In the genomic region with DNA sequence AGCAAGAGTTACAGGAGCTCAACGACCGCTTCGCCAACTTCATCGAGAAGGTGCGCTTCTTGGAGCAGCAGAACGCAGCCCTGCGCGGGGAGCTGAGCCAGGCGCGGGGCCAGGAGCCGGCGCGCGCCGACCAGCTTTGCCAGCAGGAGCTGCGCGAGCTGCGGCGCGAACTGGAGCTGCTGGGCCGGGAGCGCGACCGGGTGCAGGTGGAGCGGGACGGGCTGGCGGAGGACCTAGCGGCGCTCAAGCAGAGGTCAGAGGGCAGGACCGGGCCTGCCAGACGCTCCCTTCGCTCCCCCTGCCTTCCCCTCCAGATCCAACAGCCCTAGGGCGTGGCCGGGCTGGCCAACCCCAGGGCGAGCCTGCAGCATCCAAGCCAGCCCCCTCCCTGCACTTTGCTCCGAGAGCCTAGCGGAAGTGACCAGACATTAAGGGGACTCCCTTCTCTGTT, we compare ENCODE assay signal across 9 mouse cellular contexts. TPM values are rescaled to one million over a fixed set of nuclear protein-coding genes. Genes with fewer than 3 reads are reported as not detected.
DNase-seq lines count a peak whose midpoint lies in the region; ATAC-seq and TF ChIP-seq lines count a peak whose summit lies in the region.
"Had no signal": no experiment of that assay in that cellular context is flagged by ENCODE, and none has a peak within 500 bp of the region (broad histone marks: within the 10 kb centered on the region; RNA-seq: fewer than 3 reads in every experiment).

No protein-coding gene starts in this region.

- peak overlapping the region; percentile 14; the same call in 1 of the 2 replicates for H3K9ac ChIP-seq in midbrain, embryonic 11.5 days (ENCODE audit: low read length)

- 0% methylated on average over 34 of the region's 37 CpGs for WGBS in midbrain, embryonic 11.5 days

- 0 out of 2 replicates have a peak, but pooled peaks have one; percentile 46 for ATAC-seq in midbrain, embryonic 11.5 days (ENCODE audit: low FRiP score)

- H3K27me3 ChIP-seq in midbrain, embryonic 11.5 days (ENCODE audit: control insufficient read depth, insufficient read depth, low read length), result peaks cover 51% of the 10 kb centered on the region

- no peak for TF ChIP-seq CTCF in embryonic fibroblast, embryonic 13.5 days (IDR thresholded peaks at IDR 0.05; ENCODE audit: borderline replicate concordance, insufficient read depth, low read length)

- peak; percentile 18 to 32 for DNase-seq in heart, adult 18-20 months
- DNase-seq in heart, adult 9 months (ENCODE audit: low spot score in 2 of 2), result no peak
- DNase-seq in MN1 (ENCODE audit: low spot score), result peak; percentile 92
- DNase-seq in induced T-regulatory cell, adult 2 months (ENCODE audit: low read depth), result peak; percentile 46
- peak; percentile 93 for DNase-seq in midbrain, embryonic 11.5 days (ENCODE audit: low spot score, missing footprints)
- no peak for DNase-seq in frontal cortex, postnatal 14 days (ENCODE audit: low spot score in 2 of 2)
- no peak for DNase-seq in frontal cortex, postnatal 25 days (ENCODE audit: low spot score in 2 of 2)

- H3K36me3 ChIP-seq in midbrain, embryonic 11.5 days (ENCODE audit: control insufficient read depth, insufficient read depth, low read length), result no peaks in the 10 kb centered on the region

- H3K27ac ChIP-seq in embryonic fibroblast, embryonic 13.5 days (ENCODE audit: insufficient read depth, low read length), result no peak overlapping the region
- H3K27ac ChIP-seq in midbrain, embryonic 11.5 days (ENCODE audit: low read depth, low read length), result no peak overlapping the region

- no peaks in the 10 kb centered on the region for H3K9me3 ChIP-seq in midbrain, embryonic 11.5 days (ENCODE audit: control insufficient read depth, low read length)

- 0 out of 2 replicates have a peak overlapping the region, but pooled peaks have one; percentile 4 for H3K4me3 ChIP-seq in embryonic fibroblast, embryonic 13.5 days (ENCODE audit: insufficient read depth, low read length)
- H3K4me3 ChIP-seq in midbrain, embryonic 11.5 days (ENCODE audit: low read depth, low read length), result peak overlapping the region; percentile 27

- H3K4me1 ChIP-seq in embryonic fibroblast, embryonic 13.5 days (ENCODE audit: control insufficient read depth, insufficient read depth, low read length), result no peaks in the 10 kb centered on the region
- H3K4me1 ChIP-seq in midbrain, embryonic 11.5 days (ENCODE audit: control insufficient read depth, insufficient read depth, low read length), result peaks cover 6% of the 10 kb centered on the region

- H3K4me2 ChIP-seq in midbrain, embryonic 11.5 days, result peak overlapping the region; percentile 34

- no peak for TF ChIP-seq POLR2A in embryonic fibroblast, embryonic 13.5 days (IDR thresholded peaks at IDR 0.05; ENCODE audit: low read depth, low read length)

RNA-seq across cellular contexts. Expression of a gene that starts 0.6 kb away (rescaled TPM):
- total RNA-seq in heart, adult 18-20 months (2021), result under 1 TPM in 1 of 2 experiments, not detected in 1; 0.15 TPM
- 0.60 TPM in 1 of 2 replicates, not detected in the other for polyA plus RNA-seq in embryonic fibroblast, embryonic 13.5 days (2011; ENCODE audit: insufficient read length, low read depth, missing spikeins)
- 3.6 and 4.8 TPM in 2 replicates for polyA plus RNA-seq in midbrain, embryonic 11.5 days (2014; fragmentation: Nextera tagmentation; extraction: Ambion mirVana)

RNA-seq across cellular contexts. Expression of a gene that starts 18.8 kb away (rescaled TPM):
- total RNA-seq in heart, adult 18-20 months (2021), result under 1 TPM in 1 of 2 experiments, not detected in 1; 0.28 TPM
- 12.2 and 19.9 TPM in 2 replicates for polyA plus RNA-seq in embryonic fibroblast, embryonic 13.5 days (2011; ENCODE audit: insufficient read length, low read depth, missing spikeins)
- 19.7 and 27.2 TPM in 2 replicates for polyA plus RNA-seq in midbrain, embryonic 11.5 days (2014; fragmentation: Nextera tagmentation; extraction: Ambion mirVana)

RNA-seq across cellular contexts. Expression of a gene that starts 25.8 kb away (rescaled TPM):
- total RNA-seq in heart, adult 18-20 months (2021), result 10 to 100 TPM; 31.8 to 41.4 TPM
- 171 and 395 TPM in 2 replicates for polyA plus RNA-seq in embryonic fibroblast, embryonic 13.5 days (2011; ENCODE audit: insufficient read length, low read depth, missing spikeins)
- polyA plus RNA-seq in midbrain, embryonic 11.5 days (2014; fragmentation: Nextera tagmentation; extraction: Ambion mirVana), result 102 and 106 TPM in 2 replicates

RNA-seq across cellular contexts. Expression of a gene that starts 32.1 kb away (rescaled TPM):
- total RNA-seq in heart, adult 18-20 months (2021), result not detected
- not detected in 2 replicates for polyA plus RNA-seq in embryonic fibroblast, embryonic 13.5 days (2011; ENCODE audit: insufficient read length, low read depth, missing spikeins)
- polyA plus RNA-seq in midbrain, embryonic 11.5 days (2014; fragmentation: Nextera tagmentation; extraction: Ambion mirVana), result 5.0 and 6.2 TPM in 2 replicates
- total RNA-seq: left cerebral cortex, postnatal 14 days had no signal

RNA-seq across cellular contexts. Expression of a gene that starts 37.4 kb away (rescaled TPM):
- total RNA-seq in heart, adult 18-20 months (2021), result 1 to 10 TPM in 1 of 2 experiments, under 1 TPM in 1; 0.37 to 1.2 TPM
- polyA plus RNA-seq in embryonic fibroblast, embryonic 13.5 days (2011; ENCODE audit: insufficient read length, low read depth, missing spikeins), result not detected in 2 replicates
- 0.46 and 0.50 TPM in 2 replicates for polyA plus RNA-seq in midbrain, embryonic 11.5 days (2014; fragmentation: Nextera tagmentation; extraction: Ambion mirVana)
- total RNA-seq: left cerebral cortex, postnatal 14 days had no signal

Comparison
In these comparisons a context has a peak if more than half of its experiments do, and no peak if none do; other contexts are left out.
1. DNase-seq: peak in heart, adult 18-20 months (2 of 2), MN1 (single experiment), induced T-regulatory cell, adult 2 months (single experiment) and midbrain, embryonic 11.5 days (single experiment); none in heart, adult 9 months (0 of 2), frontal cortex, postnatal 14 days (0 of 2) and frontal cortex, postnatal 25 days (0 of 2).